Mouse (Mus musculus): ENCODE measurements around the gene Gimap3.

DNA sequence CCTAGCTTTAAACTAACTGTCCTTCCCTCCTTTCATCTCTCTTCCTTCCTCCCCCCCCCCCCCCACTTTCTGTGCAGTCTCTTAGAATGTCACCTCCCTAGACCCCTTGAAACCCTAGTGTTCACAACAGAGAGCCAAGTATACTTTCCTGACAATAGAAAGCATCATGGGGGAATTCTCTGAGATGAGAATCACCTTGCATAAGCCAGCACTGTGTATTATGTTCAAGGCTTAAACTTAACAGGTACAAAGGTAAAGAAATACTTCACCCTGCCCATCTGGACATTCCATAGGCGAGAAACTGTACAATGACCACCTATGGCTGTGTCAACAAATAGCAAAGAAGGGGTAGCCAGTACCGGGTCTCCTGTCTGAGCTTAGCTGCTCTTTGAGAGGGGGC lies 25.2 kb downstream of the Gimap3 start:
- TF ChIP-seq CTCF (IDR thresholded peaks at IDR 0.05; ENCODE audit: low read depth, low read length) (no peak), POLR2A (IDR thresholded peaks at IDR 0.05; ENCODE audit: extremely low read depth, insufficient read depth, low read length) (no peak)
